Mouse (Mus musculus) E14TG2a.4 (cell line): ENCODE measurements at regions not wholly inside any gene's neighbourhood (a gene's known extent, or its start where the extent isn't known, plus 50 kb on each side); places are given as distances from the start of the nearest gene placed in this dataset.

Experiments
- CTCF ChIP-seq: conservative IDR thresholded peaks from 2 replicates; pipeline ENCODE4 v1.5.1; 2014; ENCODE audit warnings: low read length
- POU5F1 ChIP-seq: IDR thresholded peaks from 2 replicates; pipeline ENCODE4 v1.6.1; 2014; ENCODE audit warnings: low read length, borderline replicate concordance

- no peak for TF ChIP-seq CTCF
- TF ChIP-seq POU5F1: no peak
Observed at GRCm38 (mm10) chr12:32504196-32504595, 125.7 kb downstream of the Ccdc71l start.
